Mouse (Mus musculus): ENCODE measurements around the gene Rpl10-ps3.

Rpl10-ps3 gene

GRCm38 (mm10) chr9:50305666-50306402, 38.9 kb downstream of the Rpl10-ps3 start:
- DNase-seq: no peak

DNA sequence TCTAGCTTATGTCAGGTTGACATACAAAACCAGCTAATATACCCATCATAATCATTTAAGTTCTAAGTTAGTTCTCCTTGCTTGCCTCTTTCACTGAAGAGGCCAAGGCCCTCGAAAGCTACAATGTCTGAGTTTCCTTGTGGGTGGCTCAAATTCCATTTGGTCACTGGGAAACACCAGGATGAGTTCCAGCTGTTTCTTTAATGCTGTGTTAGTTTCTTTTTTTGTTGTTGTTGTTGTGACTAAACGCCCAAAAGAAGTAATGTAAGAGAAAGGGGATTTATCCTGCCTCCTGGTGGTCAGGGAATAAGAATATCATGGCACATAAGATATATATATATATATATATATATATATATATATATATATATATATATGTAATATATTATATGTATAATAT, 39.7 kb downstream of the Rpl10-ps3 start:
- DNase-seq: no peak

DNA sequence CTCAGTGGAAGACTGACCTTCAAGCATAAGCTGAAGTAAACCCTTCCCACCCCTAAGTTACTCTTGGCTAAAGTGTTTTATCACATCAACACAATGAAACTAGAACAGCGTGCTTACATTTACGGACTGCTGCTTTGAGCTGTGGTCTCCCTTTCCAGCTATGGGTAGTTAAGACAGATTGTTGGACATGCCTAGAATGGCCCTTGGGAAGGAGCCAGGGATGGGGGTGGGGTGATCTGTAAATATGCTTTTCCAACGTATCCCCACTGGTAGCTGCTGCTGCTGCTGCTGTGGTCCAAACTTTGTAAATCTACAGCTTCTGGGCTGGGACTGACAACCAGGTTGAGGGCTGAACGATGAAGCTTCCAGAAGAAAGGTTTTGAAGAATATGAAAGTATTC, 40.8 kb downstream of the Rpl10-ps3 start:
- DNase-seq: no peak

DNA sequence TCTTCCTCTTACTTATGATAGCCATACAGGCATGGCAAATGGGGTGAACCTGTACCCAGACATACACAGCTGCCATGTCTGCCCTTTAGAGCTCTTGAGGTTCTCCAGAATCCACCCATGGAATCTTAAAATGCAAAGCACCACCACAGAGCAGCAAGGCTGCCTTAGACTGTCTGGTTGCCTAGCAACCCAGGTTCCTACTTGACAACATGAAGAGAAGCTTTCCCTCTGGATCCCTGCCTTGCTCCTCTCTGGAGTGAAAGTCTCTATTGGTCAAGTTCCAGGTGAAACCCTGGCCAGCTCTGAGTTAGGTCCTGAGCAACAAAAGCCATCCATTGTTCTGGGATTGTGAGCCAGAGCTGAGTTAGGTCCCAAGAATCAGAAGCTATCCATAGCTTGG, 43.0 kb downstream of the Rpl10-ps3 start:
- no peak for DNase-seq

DNA sequence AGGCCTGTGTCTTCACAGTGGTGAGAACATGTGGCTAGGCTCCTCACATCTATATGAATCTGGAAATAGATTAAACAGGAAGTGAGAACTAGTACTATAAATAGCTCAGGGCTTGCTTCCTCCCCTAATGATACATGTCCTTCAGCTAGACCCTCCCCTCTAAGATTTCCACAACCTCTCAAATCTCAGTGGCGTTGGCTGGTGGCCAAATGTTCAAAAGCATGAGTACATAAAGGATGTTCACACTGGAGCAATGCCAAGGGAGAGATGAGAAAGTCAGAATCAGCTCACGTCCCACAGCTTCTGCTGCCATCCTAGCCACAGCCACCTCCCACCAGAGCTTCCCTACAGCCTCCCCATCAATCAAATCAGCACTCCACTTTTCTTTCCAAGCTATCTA, 46.4 kb downstream of the Rpl10-ps3 start:
- no peak for DNase-seq

All from cerebellum, adult 11 months (tissue).